Mouse (Mus musculus): Measurements from ENCODE around the gene Egfl7. TPM values are rescaled to one million over a fixed set of nuclear protein-coding genes. Genes with fewer than 3 reads are reported as not detected.

Egfl7 gene
- polyA plus RNA-seq, 1 experiment = 1.5 TPM

DNA sequence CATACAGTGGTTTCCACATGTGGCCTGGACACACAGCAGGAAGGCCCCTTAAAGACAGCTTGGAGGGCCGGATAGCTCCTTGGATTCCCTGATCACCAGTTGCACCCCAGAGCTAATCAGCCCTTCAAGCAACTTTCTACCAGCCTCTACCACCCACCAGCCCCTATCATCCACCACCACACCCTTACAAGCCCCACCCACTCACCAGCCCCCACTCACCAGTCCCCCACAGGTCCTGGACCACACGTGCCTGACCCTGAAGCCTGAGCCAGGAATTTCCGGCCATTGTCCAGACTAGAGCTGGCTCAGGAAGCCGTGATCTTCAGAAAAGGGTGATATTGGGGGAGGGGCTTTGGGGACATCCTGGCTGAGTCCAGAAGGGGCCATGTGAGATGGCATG, 3.9 kb upstream of the Egfl7 start:
- H3K4me1 ChIP-seq (ENCODE audit: control insufficient read depth, insufficient read depth, low read length) = peaks cover 16% of the 10 kb centered on the region
- H3K27ac ChIP-seq (ENCODE audit: insufficient read depth, low read depth, low read length) = no peak overlapping the region
- H3K4me3 ChIP-seq (ENCODE audit: insufficient read depth, low read length) = no peak overlapping the region

DNA sequence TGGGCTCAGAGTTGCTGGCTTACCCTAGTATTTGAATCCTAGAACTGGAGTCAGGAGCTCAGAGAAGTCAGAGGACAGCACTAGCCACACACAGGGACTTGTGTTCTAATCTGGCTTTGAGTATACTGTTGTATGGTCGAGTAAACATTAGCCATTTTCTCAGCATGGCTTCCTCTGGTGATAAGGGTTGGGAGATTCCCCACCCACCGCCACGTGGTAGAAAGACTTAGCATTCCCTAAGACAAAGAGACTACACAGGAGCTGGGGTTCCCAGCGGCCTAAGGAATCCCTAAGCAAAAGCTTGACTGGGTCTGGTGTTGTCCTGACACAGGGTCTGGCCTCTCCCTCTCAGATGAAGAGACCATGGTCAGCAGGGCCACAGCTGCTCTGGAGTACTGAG, 3.4 kb upstream of the Egfl7 start:
- Histone ChIP-seq H3K4me1 (ENCODE audit: control insufficient read depth, insufficient read depth, low read length) (peaks cover 16% of the 10 kb centered on the region), H3K4me3 (ENCODE audit: insufficient read depth, low read length) (no peak overlapping the region), H3K27ac (ENCODE audit: insufficient read depth, low read depth, low read length) (no peak overlapping the region)
- TF ChIP-seq POLR2A (IDR thresholded peaks at IDR 0.05; ENCODE audit: borderline replicate concordance, low read depth, low read length) = no peak
- no peak for TF ChIP-seq CTCF (IDR thresholded peaks at IDR 0.05; ENCODE audit: low read depth, low read length)

More for the DNA sequence above, 3.9 kb upstream of the Egfl7 start:
- no peak for TF ChIP-seq POLR2A (IDR thresholded peaks at IDR 0.05; ENCODE audit: borderline replicate concordance, low read depth, low read length)
- TF ChIP-seq CTCF (IDR thresholded peaks at IDR 0.05; ENCODE audit: low read depth, low read length) = no peak

DNA sequence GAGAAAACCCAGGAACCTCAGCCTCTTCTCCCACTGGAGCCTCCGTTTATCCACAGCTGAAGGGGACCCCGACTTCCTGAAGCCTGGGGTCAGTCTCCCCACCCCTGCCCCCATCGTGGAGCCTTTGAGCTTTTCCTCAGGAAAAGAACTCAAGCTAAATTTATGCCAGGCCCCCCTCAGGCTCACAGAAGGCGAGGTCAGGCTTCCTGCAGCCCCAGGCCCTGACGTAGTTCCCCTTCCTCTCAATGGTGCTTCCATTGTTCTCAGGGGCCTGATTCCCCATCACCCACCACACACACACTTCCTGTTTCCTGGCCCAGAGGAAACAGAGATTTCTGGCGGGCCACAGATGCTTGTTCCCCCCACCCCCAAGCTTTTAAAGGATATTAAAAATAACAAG, 1.4 kb upstream of the Egfl7 start:
- Histone ChIP-seq H3K4me3 (ENCODE audit: insufficient read depth, low read length) (no peak overlapping the region), H3K4me1 (ENCODE audit: control insufficient read depth, insufficient read depth, low read length) (peaks cover 16% of the 10 kb centered on the region), H3K27ac (ENCODE audit: insufficient read depth, low read depth, low read length) (peak overlapping the region; percentile 62)
- TF ChIP-seq CTCF (IDR thresholded peaks at IDR 0.05; ENCODE audit: low read depth, low read length) (no peak), POLR2A (IDR thresholded peaks at IDR 0.05; ENCODE audit: borderline replicate concordance, low read depth, low read length) (no peak)

DNA sequence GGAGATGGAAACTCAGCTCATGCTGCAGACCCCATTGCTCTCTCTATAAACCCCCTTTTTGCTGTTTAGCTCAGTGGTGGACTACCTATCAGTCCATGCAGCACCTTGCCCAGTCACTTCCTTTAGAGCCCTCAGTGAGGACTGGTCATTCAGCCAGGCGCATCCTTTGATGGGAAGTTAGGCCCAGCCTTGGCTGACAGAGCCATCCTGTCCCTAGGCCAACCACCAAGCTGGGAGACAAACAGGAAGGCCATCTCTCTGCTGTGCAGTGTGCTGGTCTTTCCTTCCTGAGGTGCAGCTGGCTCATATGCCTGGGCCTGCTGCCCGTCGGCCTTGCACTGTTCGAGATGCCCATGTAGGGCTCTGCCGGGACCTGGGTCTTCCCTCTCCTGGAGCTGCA, 937 bp downstream of the Egfl7 start:
- no peak overlapping the region for H3K4me3 ChIP-seq (ENCODE audit: insufficient read depth, low read length)
- H3K27ac ChIP-seq (ENCODE audit: insufficient read depth, low read depth, low read length) = no peak overlapping the region
- H3K4me1 ChIP-seq (ENCODE audit: control insufficient read depth, insufficient read depth, low read length) = peaks cover 16% of the 10 kb centered on the region

DNA sequence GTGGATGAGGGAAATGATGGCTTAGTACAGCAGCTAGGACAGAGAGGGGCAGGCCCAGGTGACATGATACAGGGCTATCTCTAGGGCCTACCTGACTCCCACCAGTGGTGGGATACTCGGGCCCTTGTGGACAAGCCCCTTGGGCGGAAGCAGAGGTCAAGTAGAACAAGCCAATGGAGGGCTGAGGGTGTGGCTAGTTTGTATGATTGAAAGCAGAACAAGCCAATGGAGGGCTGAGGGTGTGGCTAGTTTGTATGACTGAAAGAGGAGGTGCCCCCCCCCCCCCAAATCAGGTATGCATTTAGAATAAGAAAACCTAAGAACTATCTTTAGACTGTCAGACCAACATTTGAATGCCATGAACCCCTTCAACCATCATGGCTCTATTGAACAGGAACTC, 2.4 kb downstream of the Egfl7 start:
- TF ChIP-seq POLR2A (IDR thresholded peaks at IDR 0.05; ENCODE audit: borderline replicate concordance, low read depth, low read length) (no peak), CTCF (IDR thresholded peaks at IDR 0.05; ENCODE audit: low read depth, low read length) (no peak)
- Histone ChIP-seq H3K4me3 (ENCODE audit: insufficient read depth, low read length) (no peak overlapping the region), H3K27ac (ENCODE audit: insufficient read depth, low read depth, low read length) (no peak overlapping the region), H3K4me1 (ENCODE audit: control insufficient read depth, insufficient read depth, low read length) (peaks cover 16% of the 10 kb centered on the region)

More for the DNA sequence above, 937 bp downstream of the Egfl7 start:
- no peak for TF ChIP-seq POLR2A (IDR thresholded peaks at IDR 0.05; ENCODE audit: borderline replicate concordance, low read depth, low read length)
- no peak for TF ChIP-seq CTCF (IDR thresholded peaks at IDR 0.05; ENCODE audit: low read depth, low read length)

DNA sequence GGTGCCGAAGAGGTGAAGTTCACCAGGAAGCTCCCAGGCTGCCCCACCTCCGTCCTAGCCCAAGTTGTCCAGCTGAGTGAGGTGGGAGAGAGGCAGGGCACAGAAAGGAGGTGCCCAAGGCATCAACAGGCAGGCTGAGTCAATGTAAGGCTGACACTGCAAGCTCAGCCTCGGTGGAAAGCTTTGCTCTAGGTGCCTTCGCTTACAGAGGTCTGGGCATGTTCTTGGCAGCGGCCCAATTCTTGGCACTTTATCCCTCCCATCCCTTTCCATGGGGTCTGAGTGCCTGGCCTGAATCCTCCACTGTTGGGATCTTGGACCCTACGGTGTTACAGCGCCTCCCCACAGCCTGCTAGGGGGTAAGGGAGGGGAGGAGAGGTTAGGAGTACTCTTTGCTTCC, 2.9 kb downstream of the Egfl7 start:
- Histone ChIP-seq H3K4me1 (ENCODE audit: control insufficient read depth, insufficient read depth, low read length) (peaks cover 14% of the 10 kb centered on the region), H3K27ac (ENCODE audit: insufficient read depth, low read depth, low read length) (no peak overlapping the region), H3K4me3 (ENCODE audit: insufficient read depth, low read length) (no peak overlapping the region)
- TF ChIP-seq POLR2A (IDR thresholded peaks at IDR 0.05; ENCODE audit: borderline replicate concordance, low read depth, low read length) (no peak), CTCF (IDR thresholded peaks at IDR 0.05; ENCODE audit: low read depth, low read length) (no peak)

DNA sequence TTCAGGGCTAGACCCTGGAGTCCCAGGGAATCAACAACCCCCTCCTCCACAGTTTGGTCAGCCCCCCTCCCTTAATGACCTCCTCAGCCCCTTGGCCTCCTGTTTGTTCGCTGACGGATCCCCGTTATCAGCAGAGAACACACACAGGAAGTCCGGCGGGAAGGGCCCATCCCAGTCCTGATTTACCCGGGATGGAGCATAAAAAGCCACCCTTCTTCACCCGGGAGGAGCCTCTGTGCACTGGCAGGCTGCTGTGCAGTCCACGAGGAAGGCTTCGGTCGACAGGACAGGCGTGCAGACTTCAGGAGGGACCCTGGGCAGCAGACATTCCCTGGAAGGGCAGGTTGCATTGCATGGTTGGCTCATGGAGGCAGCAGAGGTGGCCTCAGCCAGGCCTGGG, 3.8 kb downstream of the Egfl7 start:
- TF ChIP-seq CTCF (IDR thresholded peaks at IDR 0.05; ENCODE audit: low read depth, low read length) = no peak
- TF ChIP-seq POLR2A (IDR thresholded peaks at IDR 0.05; ENCODE audit: borderline replicate concordance, low read depth, low read length) = no peak
- Histone ChIP-seq H3K27ac (ENCODE audit: insufficient read depth, low read depth, low read length) (no peak overlapping the region), H3K4me1 (ENCODE audit: control insufficient read depth, insufficient read depth, low read length) (peaks cover 6% of the 10 kb centered on the region), H3K4me3 (ENCODE audit: insufficient read depth, low read length) (no peak overlapping the region)

DNA sequence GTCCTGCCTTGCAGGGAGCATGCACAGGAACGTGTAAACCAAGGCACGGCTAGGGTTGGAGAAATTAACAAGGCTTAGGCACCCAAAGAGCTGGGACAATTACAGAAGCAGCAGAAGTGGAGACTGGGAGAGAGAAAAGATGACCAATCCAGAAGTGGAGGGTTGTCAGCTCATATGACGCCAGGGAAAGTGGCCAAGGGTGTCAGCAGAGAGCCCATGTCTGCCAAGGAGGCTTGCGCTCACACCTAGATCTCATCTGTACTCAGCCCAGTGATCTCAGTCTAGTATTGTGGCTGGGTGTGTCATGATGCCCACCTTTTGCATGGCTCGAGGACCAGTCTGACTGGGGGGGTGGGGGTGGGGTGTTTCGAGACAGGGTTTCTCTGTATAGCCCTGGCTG, 5.9 kb downstream of the Egfl7 start:
- Histone ChIP-seq H3K4me3 (ENCODE audit: insufficient read depth, low read length) (no peak overlapping the region), H3K27ac (ENCODE audit: insufficient read depth, low read depth, low read length) (no peak overlapping the region), H3K4me1 (ENCODE audit: control insufficient read depth, insufficient read depth, low read length) (no peaks in the 10 kb centered on the region)
- TF ChIP-seq CTCF (IDR thresholded peaks at IDR 0.05; ENCODE audit: low read depth, low read length) (no peak), POLR2A (IDR thresholded peaks at IDR 0.05; ENCODE audit: borderline replicate concordance, low read depth, low read length) (no peak)

DNA sequence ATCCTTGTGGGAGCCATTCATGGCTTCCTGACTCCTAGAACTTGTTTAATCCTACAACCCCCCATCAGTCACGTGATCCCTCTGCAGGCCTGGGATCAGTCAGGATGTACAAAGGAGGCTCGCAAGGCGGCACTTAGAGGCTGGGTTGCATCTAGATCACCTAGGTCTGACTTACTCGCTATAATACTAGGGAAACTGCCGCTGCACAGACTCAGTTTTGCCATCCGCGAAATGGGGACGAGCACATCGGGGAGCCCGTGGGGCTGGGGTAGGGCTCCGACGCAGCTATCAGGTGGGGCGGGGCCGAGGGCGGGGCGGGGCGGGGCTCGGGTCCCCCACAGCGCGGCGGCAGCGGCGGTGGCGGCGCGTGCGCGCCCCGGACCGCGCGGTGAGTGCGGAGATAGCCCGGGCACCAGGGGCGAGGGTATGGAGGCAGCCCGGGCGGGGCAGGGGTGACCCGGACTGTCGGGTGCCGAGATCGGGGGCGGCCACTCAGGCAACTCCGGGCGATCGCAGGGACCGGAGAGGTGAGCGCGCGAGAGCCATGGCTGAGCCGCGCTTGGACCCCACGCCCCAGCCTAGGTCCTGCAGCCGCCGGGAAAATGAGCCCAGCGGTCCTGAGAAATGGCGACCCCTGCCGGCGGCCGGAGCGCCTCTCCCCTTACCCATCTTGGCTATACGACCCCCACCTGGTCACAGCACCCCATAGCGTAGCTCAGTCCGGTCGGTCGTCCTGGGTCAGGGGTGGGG, 6.7 kb downstream of the Egfl7 start, which contains the start of gene Gm20532:
TSS of gene Gm20532 (plus strand) at position 346 of the 750 bp plus-strand sequence.
- no peak for TF ChIP-seq POLR2A (IDR thresholded peaks at IDR 0.05; ENCODE audit: borderline replicate concordance, low read depth, low read length)
- TF ChIP-seq CTCF (IDR thresholded peaks at IDR 0.05; ENCODE audit: low read depth, low read length) = peak; percentile 56
- Histone ChIP-seq H3K4me1 (ENCODE audit: control insufficient read depth, insufficient read depth, low read length) (no peaks in the 10 kb centered on the region), H3K27ac (ENCODE audit: insufficient read depth, low read depth, low read length) (no peak within 1 kb of the TSS), H3K4me3 (ENCODE audit: insufficient read depth, low read length) (peak within 1 kb of the TSS; percentile 65)

DNA sequence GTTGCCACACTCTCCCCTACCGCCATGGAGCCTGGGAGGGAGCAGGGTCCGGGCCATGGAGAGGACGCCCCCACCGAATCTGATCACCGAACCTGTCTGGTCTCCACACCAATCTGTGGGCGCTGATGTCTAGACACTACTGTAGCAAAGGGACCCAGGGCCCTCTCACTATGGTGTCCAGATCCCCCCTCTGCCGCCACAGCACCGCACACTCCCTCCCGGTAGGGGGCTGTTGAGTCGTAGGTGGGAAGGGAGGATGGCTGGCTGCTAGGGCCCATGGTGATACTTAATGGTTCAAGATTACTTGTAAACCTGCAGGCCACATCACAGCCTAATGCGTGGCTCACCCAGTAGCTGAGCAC, 7.2 kb downstream of the Egfl7 start:
- Histone ChIP-seq H3K4me1 (ENCODE audit: control insufficient read depth, insufficient read depth, low read length) (no peaks in the 10 kb centered on the region), H3K27ac (ENCODE audit: insufficient read depth, low read depth, low read length) (no peak overlapping the region), H3K4me3 (ENCODE audit: insufficient read depth, low read length) (peak overlapping the region; percentile 65)
- TF ChIP-seq CTCF (IDR thresholded peaks at IDR 0.05; ENCODE audit: low read depth, low read length) (no peak), POLR2A (IDR thresholded peaks at IDR 0.05; ENCODE audit: borderline replicate concordance, low read depth, low read length) (no peak)
